ENCODE assay signal across 9 mouse cellular contexts in the genomic region with DNA sequence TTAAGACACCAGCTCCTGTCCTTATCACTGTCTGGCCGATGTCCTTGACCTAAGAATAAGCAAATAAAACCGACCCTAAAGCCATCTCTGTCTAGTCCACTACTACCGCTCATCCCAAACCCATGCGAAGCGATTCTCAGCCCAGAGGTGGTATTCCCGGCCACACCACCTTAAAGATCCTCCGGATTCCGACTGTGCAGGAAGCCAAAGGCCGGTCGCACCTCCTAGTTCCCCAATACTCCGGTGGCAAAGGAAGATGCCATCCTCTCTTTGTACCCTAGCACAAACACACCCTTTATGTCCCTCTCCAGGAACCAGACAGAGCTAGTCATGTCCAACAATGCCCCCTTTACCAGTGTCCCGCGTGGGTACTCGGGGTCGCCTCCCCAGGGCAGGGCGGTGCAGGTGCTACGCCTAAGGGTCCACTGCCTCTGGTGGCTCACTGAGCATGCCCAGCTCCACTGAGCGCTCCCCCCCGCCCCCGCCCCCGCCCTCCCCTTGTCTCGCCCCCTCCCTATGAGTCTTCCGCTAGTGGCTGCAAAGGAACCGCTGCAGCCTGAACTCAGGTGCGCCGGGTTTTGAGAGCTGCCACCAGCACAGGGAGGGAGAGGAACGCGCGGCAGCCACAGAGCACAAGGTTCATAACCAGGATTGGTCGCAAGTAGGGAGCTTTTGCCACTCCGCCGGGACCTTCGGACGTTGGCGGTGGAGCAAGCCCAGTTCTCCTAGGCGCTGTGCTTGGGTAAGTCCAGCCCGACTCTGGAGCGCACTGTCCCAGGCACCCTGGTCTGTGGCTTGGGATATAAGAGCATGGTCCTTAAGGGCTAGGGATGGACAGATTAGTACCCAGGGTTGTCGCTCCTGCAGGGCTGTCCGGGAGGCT. TPM values are rescaled to one million over a fixed set of nuclear protein-coding genes. Genes with fewer than 3 reads are reported as not detected.
A peak's percentile ranks its signal among the peaks of the same experiment; 100 is the strongest.
DNase-seq lines count a peak whose midpoint lies in the region; ATAC-seq lines count a peak whose summit lies in the region.
"Had no signal": no experiment of that assay in that cellular context is flagged by ENCODE, and none has a peak within 500 bp of the region (broad histone marks: within the 10 kb centered on the region; RNA-seq: fewer than 3 reads in every experiment).

A gene (plus strand): TSS at position 512 of the 883 bp plus-strand sequence.

- no peak for ATAC-seq in heart, embryonic 15.5 days (replicated peaks; ENCODE audit: insufficient number of reproducible peaks, insufficient read depth, low FRiP score, low read depth)
- no peak for ATAC-seq in stomach, embryonic 16.5 days (ENCODE audit: insufficient read depth, low FRiP score)

- H3K4me1 ChIP-seq in heart, embryonic 15.5 days (replicated peaks) = no peaks in the 10 kb centered on the region
- H3K4me1 ChIP-seq in forebrain, embryonic 10.5 days = peaks cover 26% of the 10 kb centered on the region
- peaks cover 26% of the 10 kb centered on the region for H3K4me1 ChIP-seq in midbrain, embryonic 10.5 days
- H3K4me1 ChIP-seq in stomach, embryonic 16.5 days (ENCODE audit: control insufficient read depth, insufficient read depth, low read length) = no peaks in the 10 kb centered on the region

- H3K4me3 ChIP-seq in heart, embryonic 15.5 days = peak within 1 kb of the TSS; percentile 34
- H3K4me3 ChIP-seq in forebrain, embryonic 10.5 days = peak within 1 kb of the TSS; percentile 58
- peak within 1 kb of the TSS; percentile 62 for H3K4me3 ChIP-seq in midbrain, embryonic 10.5 days
- peak within 1 kb of the TSS; percentile 42 for H3K4me3 ChIP-seq in stomach, embryonic 16.5 days (replicated peaks; ENCODE audit: low read length)

- H3K36me3 ChIP-seq in heart, embryonic 15.5 days = no peaks in the 10 kb centered on the region
- no peaks in the 10 kb centered on the region for H3K36me3 ChIP-seq in forebrain, embryonic 10.5 days (replicated peaks)
- no peaks in the 10 kb centered on the region for H3K36me3 ChIP-seq in midbrain, embryonic 10.5 days
- no peaks in the 10 kb centered on the region for H3K36me3 ChIP-seq in stomach, embryonic 16.5 days (ENCODE audit: control insufficient read depth, insufficient read depth, low read length)

- intact Hi-C loops in heart, postnatal 14 days (cut with DNase I) = no loop called here

- no peaks in the 10 kb centered on the region for H3K9me3 ChIP-seq in heart, embryonic 15.5 days (replicated peaks)
- no peaks in the 10 kb centered on the region for H3K9me3 ChIP-seq in forebrain, embryonic 10.5 days
- no peaks in the 10 kb centered on the region for H3K9me3 ChIP-seq in midbrain, embryonic 10.5 days (replicated peaks)
- H3K9me3 ChIP-seq in stomach, embryonic 16.5 days (replicated peaks; ENCODE audit: control insufficient read depth, low read length) = no peaks in the 10 kb centered on the region

- peak within 1 kb of the TSS; percentile 55 for H3K4me2 ChIP-seq in heart, embryonic 15.5 days
- peak within 1 kb of the TSS; percentile 62 for H3K4me2 ChIP-seq in stomach, embryonic 16.5 days (ENCODE audit: low read depth, low read length)

- H3K27ac ChIP-seq in heart, embryonic 15.5 days = no peak within 1 kb of the TSS
- H3K27ac ChIP-seq in forebrain, embryonic 10.5 days = no peak within 1 kb of the TSS
- no peak within 1 kb of the TSS for H3K27ac ChIP-seq in midbrain, embryonic 10.5 days (replicated peaks)
- no peak within 1 kb of the TSS for H3K27ac ChIP-seq in stomach, embryonic 16.5 days (ENCODE audit: low read length)

- no peak for DNase-seq in heart, postnatal 14 days
- peak; percentile 82 for DNase-seq in brain, adult 2 months (ENCODE audit: low read depth, low spot score)
- peak; percentile 34 for DNase-seq in forebrain, embryonic 10.5 days (ENCODE audit: extremely low spot score, low spot score)
- peak; percentile 46 to 60 for DNase-seq in kidney, postnatal 4 days
- peak; percentile 43 for DNase-seq in midbrain, embryonic 10.5 days (ENCODE audit: low spot score)
- no peak for DNase-seq in spleen, postnatal 4 days (ENCODE audit: low spot score in 2 of 2)

- H3K27me3 ChIP-seq in heart, embryonic 15.5 days = peaks cover 35% of the 10 kb centered on the region
- peaks cover 66% of the 10 kb centered on the region for H3K27me3 ChIP-seq in forebrain, embryonic 10.5 days (ENCODE audit: poor library complexity, severe bottlenecking)
- peaks cover 60% of the 10 kb centered on the region for H3K27me3 ChIP-seq in midbrain, embryonic 10.5 days (ENCODE audit: low read depth, poor library complexity, severe bottlenecking)
- H3K27me3 ChIP-seq in stomach, embryonic 16.5 days (ENCODE audit: control insufficient read depth, insufficient read depth, low read length) = peaks cover 41% of the 10 kb centered on the region

- WGBS in heart, embryonic 15.5 days = 3% methylated on average over 36 of the region's 40 CpGs
- WGBS in forebrain, embryonic 10.5 days = 1% methylated on average over 40 of the region's 40 CpGs
- WGBS in midbrain, embryonic 10.5 days = 2% methylated on average over 40 of the region's 40 CpGs
- WGBS in stomach, embryonic 16.5 days = 2% methylated on average over 40 of the region's 40 CpGs

- H3K9ac ChIP-seq in heart, embryonic 15.5 days = no peak within 1 kb of the TSS
- H3K9ac ChIP-seq in stomach, embryonic 16.5 days (ENCODE audit: low read length) = peak within 1 kb of the TSS; percentile 39; the same call in 1 of the 2 replicates

RNA-seq across cellular contexts. Expression of the gene that starts here (rescaled TPM):
- polyA plus RNA-seq in heart, embryonic 15.5 days (2015; fragmentation: Nextera tagmentation; extraction: Ambion mirVana) = 0.57 and 0.82 TPM in 2 replicates
- not detected for total RNA-seq in heart, postnatal 14 days (2021)
- 0.12 and 0.16 TPM in 2 replicates for polyA plus RNA-seq in forebrain, embryonic 10.5 days (2016; fragmentation: Nextera tagmentation; extraction: Ambion mirVana)
- polyA plus RNA-seq in midbrain, embryonic 10.5 days (2016; fragmentation: Nextera tagmentation; extraction: Ambion mirVana) = 0.07 and 0.76 TPM in 2 replicates
- polyA plus RNA-seq in stomach, embryonic 16.5 days (2015; fragmentation: Nextera tagmentation; extraction: Ambion mirVana) = 2.8 and 3.8 TPM in 2 replicates
- total RNA-seq: MEL had no signal

Comparison
In these comparisons a context has a peak if more than half of its experiments do, and no peak if none do; other contexts are left out.
1. Peak in DNase-seq and H3K4me3 ChIP-seq in forebrain, embryonic 10.5 days; RNA of the gene not detected or under 1 TPM.
2. Peak in DNase-seq and H3K4me3 ChIP-seq in midbrain, embryonic 10.5 days; RNA of the gene not detected or under 1 TPM.
3. DNase-seq: peak in brain, adult 2 months (single experiment) and kidney, postnatal 4 days (2 of 2); none in heart, postnatal 14 days (0 of 2) and spleen, postnatal 4 days (0 of 2).
4. Peak in every context shown above with its lines, with median percentiles within 50 percentile points of each other: H3K4me3 ChIP-seq.